Mouse (Mus musculus) kidney, embryonic 14.5 days (tissue): ENCODE measurements around the gene Thrap3. TPM values are rescaled to one million over a fixed set of nuclear protein-coding genes. Genes with fewer than 3 reads are reported as not detected.
A peak's percentile ranks its signal among the peaks of the same experiment; 100 is the strongest.

Source experiments
- ATAC-seq: fragments of 200-750 bp; cut with Nextera tagmentation; 2 replicates; pipeline ENCODE4 v1.8.0; 2017; ENCODE audit warnings: moderate number of reproducible peaks, mild to moderate bottlenecking, moderate TSS enrichment, moderate library complexity; ENCODE audit not compliant: low FRiP score, low TSS enrichment
- H3K27ac ChIP-seq: fragments of 300-500 bp; sonication (generic); 2 replicates; pipeline ENCODE4 v1.5.1; 2014; ENCODE audit warnings: low read depth, mild to moderate bottlenecking, low read length, moderate library complexity, mixed read lengths
- H3K27me3 ChIP-seq: fragments of 300-500 bp; sonication (generic); 2 replicates; pipeline ENCODE4 v1.6.1; 2014; ENCODE audit warnings: mild to moderate bottlenecking, low read length; ENCODE audit not compliant: control insufficient read depth, insufficient read depth
- H3K36me3 ChIP-seq: fragments of 300-500 bp; sonication (generic); 2 replicates; pipeline ENCODE4 v1.6.1; 2014; ENCODE audit warnings: low read length, mixed read lengths; ENCODE audit not compliant: control insufficient read depth, insufficient read depth
- H3K4me1 ChIP-seq: fragments of 300-500 bp; sonication (generic); 2 replicates; pipeline ENCODE4 v1.6.1; 2014; ENCODE audit warnings: low read length, mixed read lengths; ENCODE audit not compliant: control insufficient read depth, insufficient read depth
- H3K4me2 ChIP-seq: fragments of 300-500 bp; sonication (generic); replicated peaks from 2 replicates; pipeline ENCODE4 v1.6.1; 2014; ENCODE audit warnings: low read depth, mild to moderate bottlenecking, low read length
- H3K4me3 ChIP-seq: fragments of 300-500 bp; sonication (generic); 2 replicates; pipeline ENCODE4 v1.5.1; 2014; ENCODE audit warnings: mild to moderate bottlenecking, low read length
- H3K9ac ChIP-seq: fragments of 300-500 bp; sonication (generic); 2 replicates; pipeline ENCODE4 v1.6.1; 2014; ENCODE audit warnings: low read depth, mild to moderate bottlenecking, low read length, moderate library complexity
- H3K9me3 ChIP-seq: fragments of 300-500 bp; sonication (generic); 2 replicates; pipeline ENCODE4 v1.6.1; 2016; ENCODE audit warnings: low read length; ENCODE audit not compliant: control insufficient read depth
- WGBS: fragments of 180-500 bp; shearing (Covaris S2); extraction: QIAGEN DNeasy Blood & Tissue Kit; methylation state at CpG from one replicate; pipeline ENCODE4 v1.1.7; 2014; 5-methylcytosine and 5-hydroxymethylcytosine counted together
- polyA plus RNA-seq: library from polyadenylated mRNA; unstranded; fragments of >200 nt; fragmentation: Nextera tagmentation; extraction: Ambion mirVana; gene quantifications from 2 replicates; pipeline ENCODE4 v1.2.1, GENCODE M21; 2014

Gene Thrap3
- polyA plus RNA-seq, 1 experiment from 2014 or later = 281 TPM

DNA sequence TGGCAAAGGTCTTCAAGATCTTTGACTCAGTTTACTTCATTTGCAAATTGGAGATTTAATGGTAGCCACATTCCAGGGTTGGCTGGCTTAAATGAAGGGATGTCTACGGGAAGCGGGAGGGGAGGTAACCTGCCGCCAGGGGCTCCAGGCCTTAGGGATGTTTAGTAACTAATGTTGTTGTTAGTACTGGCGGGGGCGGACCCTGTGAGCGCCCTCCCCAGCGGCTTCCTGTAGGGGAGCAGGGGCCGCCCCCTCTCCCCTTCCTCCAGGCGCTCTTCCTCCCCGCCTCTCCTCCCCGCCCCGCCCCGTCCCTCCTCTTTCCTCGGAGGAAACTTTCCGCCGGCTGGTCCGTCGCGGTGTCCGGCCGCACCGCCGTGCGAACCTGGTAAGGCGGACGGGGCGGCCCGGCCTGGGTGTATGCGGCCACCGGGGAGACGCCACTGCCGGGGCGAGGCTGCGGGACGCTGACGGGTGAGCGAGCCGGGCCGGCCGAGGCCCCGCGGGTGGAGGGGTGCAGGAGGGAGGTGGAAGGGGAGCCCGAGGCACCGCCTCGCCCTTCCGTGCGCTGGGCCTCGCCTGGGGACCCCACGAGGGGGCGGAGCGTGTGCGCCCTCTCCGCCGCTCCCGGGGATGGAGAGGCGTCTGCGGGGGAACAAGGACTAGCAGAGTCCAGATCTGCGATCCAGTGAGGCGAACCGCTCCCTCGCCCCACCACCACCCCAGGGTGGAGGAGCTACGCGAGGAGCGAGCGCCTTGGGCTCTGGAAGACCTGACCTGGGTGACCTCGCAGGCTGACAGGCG lies 54.2 kb downstream of the Thrap3 start:
- Histone ChIP-seq H3K4me3 (peak overlapping the region; percentile 70), H3K9me3 (no peaks in the 10 kb centered on the region), H3K4me2 (peak overlapping the region; percentile 78), H3K4me1 (peaks cover 51% of the 10 kb centered on the region), H3K27ac (peak overlapping the region; percentile 98), H3K27me3 (no peaks in the 10 kb centered on the region), H3K36me3 (peaks cover 15% of the 10 kb centered on the region), H3K9ac (peak overlapping the region; percentile 88)
- peak; percentile 61 for ATAC-seq
- under 1% methylated on average over 61 of the region's 67 CpGs for WGBS

DNA sequence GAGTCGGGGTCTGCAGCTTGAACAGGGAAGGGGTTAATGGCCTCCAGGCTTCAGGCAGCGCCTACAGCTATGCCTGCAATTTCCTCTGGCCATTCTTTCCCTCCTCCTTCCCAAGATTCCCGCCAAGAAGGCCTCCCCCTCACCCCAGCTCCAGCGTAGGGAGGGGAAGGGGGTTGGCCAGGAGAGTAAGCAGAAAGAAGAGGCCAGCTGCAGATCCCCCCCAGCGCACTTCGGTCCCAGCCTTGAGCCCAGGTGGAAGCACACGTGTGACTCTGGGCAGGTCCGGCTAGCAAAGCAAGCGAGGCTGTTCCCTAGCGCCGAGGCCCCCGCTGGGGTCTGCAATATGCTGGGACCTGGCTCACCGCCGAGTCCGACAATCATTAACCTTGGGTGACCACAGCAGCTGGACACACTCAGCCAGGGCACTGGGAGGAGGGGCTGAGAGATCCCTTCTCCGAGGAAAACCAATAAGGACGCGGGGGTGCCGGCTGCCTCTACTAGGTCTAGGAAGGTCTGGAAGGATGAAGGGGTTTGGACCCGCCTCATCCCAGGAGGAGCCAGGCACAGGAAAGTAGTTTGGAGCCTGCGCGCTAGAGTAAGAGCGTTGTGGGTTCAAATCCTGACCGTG lies 54.9 kb downstream of the Thrap3 start, which contains the start of gene Eva1b:
TSS of gene Eva1b (plus strand) at position 212 of the 628 bp plus-strand sequence.
- H3K27ac ChIP-seq = peak within 1 kb of the TSS; percentile 98
- H3K27me3 ChIP-seq = no peaks in the 10 kb centered on the region
- H3K9me3 ChIP-seq = no peaks in the 10 kb centered on the region
- H3K4me2 ChIP-seq = peak within 1 kb of the TSS; percentile 78
- peaks cover 51% of the 10 kb centered on the region for H3K4me1 ChIP-seq
- 2% methylated on average over 23 of the region's 24 CpGs for WGBS
- H3K4me3 ChIP-seq = peak within 1 kb of the TSS; percentile 70
- peak within 1 kb of the TSS; percentile 88 for H3K9ac ChIP-seq
- peaks cover 11% of the 10 kb centered on the region for H3K36me3 ChIP-seq
- peak; percentile 87 for ATAC-seq

DNA sequence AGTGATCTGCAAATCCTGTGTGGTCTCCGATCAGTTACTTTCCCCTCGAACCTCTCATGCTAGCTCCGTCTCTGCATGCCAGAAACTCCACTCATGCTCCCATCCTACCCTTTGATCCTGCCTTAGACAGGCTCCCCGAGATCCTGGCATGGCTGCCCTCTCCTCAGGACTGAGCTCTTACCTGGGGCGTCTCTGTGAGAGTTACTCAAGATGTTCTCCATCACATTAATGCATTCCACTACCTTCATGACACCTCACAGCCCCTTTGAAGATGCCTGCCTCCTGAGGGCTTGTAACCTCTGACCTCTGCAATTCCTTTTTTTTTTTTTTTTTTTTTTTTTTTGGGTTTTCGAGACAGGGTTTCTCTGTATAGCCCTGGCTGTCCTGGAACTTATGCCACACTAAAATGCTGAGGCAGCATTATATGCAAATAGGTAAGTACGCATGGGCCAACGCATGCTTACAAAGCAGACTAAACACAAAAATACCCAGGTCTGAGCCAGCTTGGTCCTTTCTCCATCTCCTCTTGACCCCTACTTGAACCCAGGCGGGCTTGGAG lies 55.5 kb downstream of the Thrap3 start:
- Histone ChIP-seq H3K27ac (peak overlapping the region; percentile 98), H3K4me2 (peak overlapping the region; percentile 78), H3K27me3 (no peaks in the 10 kb centered on the region), H3K4me1 (peaks cover 51% of the 10 kb centered on the region), H3K9me3 (no peaks in the 10 kb centered on the region), H3K9ac (peak overlapping the region; percentile 88; the same call in 1 of the 2 replicates), H3K36me3 (peaks cover 10% of the 10 kb centered on the region), H3K4me3 (peak overlapping the region; percentile 70)
- no peak for ATAC-seq
- 17% methylated on average over 9 of the region's 9 CpGs for WGBS

DNA sequence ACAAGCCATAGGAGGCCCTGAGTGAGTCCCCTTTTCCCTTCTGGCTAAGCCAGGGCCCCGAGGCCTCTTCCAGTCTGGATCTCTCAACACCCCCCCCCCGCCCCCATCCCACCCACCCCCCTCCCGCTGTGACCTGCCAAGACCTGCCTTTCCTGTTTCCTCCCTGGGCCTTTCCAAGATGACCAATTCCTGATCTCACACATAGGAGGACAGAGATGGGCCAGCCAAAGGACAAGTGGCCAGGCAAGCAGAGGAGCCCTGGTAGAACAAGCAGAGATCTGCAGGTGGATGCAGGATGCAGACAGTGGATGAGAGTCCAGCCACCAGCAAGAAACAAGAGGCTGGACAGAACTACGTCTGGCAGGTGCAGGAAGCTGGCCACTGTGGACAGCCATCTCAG lies 57.2 kb downstream of the Thrap3 start:
- no peak overlapping the region for H3K27ac ChIP-seq
- H3K9me3 ChIP-seq = no peaks in the 10 kb centered on the region
- peaks cover 4% of the 10 kb centered on the region; the same call in 1 of the 2 replicates for H3K36me3 ChIP-seq
- H3K27me3 ChIP-seq = no peaks in the 10 kb centered on the region
- H3K4me1 ChIP-seq = peaks cover 41% of the 10 kb centered on the region
- H3K9ac ChIP-seq = no peak overlapping the region
- ATAC-seq = no peak
- H3K4me3 ChIP-seq = no peak overlapping the region
- 39% methylated on average over 3 of the region's 4 CpGs for WGBS
- no peak overlapping the region for H3K4me2 ChIP-seq

DNA sequence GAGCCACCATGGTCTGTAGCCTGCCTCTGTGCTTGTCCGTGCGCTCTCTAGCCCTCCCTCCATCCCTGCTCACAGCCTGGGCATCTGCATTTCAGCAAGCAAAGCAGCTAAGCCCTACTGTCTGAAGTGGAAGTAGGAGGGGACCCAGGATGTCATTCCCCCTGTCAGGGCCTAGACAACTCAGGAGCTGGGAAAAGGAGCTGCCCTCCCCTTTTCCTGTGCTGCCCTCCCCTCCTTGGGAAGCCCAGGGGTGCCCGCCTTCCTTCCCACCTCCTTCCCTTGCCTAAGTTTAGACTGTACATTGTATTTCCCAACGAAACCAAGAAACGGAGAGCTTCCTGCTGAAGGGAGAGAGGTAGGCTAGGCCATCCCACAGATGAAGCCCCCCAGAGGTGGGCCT lies 61.5 kb downstream of the Thrap3 start:
- Histone ChIP-seq H3K36me3 (peaks cover 41% of the 10 kb centered on the region), H3K27ac (peak overlapping the region; percentile 48; the same call in 1 of the 2 replicates)
- ATAC-seq = 0 out of 2 replicates have a peak, but pooled peaks have one; percentile 6

DNA sequence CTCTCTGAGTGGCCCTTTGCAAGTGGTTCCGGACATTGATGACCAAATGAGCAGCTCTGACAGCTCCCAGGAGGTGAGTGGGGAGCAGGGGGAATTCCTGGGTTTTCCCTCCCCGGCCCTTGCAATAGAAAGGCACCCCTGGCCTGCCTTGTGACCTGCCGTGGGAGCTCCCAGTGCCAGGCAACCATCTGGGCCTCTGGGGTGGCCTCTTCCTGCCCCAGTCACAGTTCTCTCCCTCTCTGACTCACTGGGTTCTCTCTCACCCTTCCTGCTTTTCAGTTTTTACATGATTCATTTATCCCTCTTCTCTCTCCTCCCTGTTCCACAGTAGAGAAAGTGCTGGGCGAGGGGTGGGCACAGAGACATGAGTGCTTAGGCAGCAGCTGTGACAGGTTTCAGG lies 64.8 kb downstream of the Thrap3 start:
- Histone ChIP-seq H3K27me3 (no peaks in the 10 kb centered on the region), H3K9ac (no peak overlapping the region), H3K9me3 (no peaks in the 10 kb centered on the region), H3K4me3 (no peak overlapping the region), H3K4me2 (no peak overlapping the region), H3K36me3 (peaks cover 53% of the 10 kb centered on the region), H3K4me1 (no peaks in the 10 kb centered on the region; the same call in 1 of the 2 replicates), H3K27ac (no peak overlapping the region)
- no peak for ATAC-seq
- 81% methylated on average over 4 of the region's 4 CpGs for WGBS

More for the DNA sequence above, 61.5 kb downstream of the Thrap3 start:
- Histone ChIP-seq H3K4me3 (no peak overlapping the region), H3K9me3 (no peaks in the 10 kb centered on the region), H3K9ac (no peak overlapping the region), H3K27me3 (no peaks in the 10 kb centered on the region), H3K4me1 (peaks cover 12% of the 10 kb centered on the region), H3K4me2 (no peak overlapping the region)
- WGBS = 68% methylated on average over 5 of the region's 5 CpGs

DNA sequence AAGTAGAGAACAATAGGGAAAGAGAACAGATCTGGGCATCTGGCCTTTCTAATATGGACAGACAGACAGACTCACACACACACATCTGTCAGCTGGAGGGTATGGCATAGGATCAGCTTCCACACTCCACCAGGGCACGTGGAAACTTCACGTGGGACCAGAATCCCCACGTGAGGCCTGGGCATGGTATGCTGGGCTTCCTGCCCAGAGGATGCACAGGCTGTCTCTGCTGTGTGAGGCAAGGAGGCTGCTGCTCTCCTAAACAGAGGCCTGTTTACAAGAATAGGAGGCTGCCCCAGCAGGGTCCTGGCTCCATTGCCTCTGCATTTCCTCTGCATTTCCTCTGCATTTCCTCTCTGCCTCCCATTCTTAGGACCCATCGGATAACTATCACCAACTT lies 67.9 kb downstream of the Thrap3 start:
- H3K9ac ChIP-seq = no peak overlapping the region
- H3K27ac ChIP-seq = no peak overlapping the region
- H3K36me3 ChIP-seq = peaks cover 48% of the 10 kb centered on the region
- H3K9me3 ChIP-seq = no peaks in the 10 kb centered on the region
- no peak overlapping the region for H3K4me2 ChIP-seq
- no peaks in the 10 kb centered on the region for H3K27me3 ChIP-seq
- 75% methylated on average over 4 of the region's 4 CpGs for WGBS
- no peak overlapping the region for H3K4me3 ChIP-seq
- peaks cover 27% of the 10 kb centered on the region for H3K4me1 ChIP-seq
- ATAC-seq = no peak

DNA sequence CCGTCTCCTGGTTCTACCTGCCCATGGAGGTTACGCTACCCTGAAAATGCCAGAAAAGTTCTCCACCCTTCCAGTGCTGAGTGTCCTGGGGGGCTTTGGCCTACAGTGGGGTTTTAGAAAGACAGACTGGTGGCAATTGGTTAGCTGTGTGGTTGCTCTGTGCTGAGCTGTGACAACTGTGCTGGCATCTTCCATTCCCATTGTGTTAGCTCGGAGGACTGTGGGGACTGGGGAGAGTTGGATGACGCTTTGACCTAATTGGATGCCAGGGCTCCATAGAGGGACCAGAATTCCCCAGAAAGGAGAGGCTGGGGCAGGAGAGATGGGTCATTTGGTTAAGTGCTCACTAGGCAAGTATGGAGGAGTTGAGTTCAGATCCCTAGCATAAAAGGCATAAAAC lies 68.3 kb downstream of the Thrap3 start:
- no peaks in the 10 kb centered on the region for H3K9me3 ChIP-seq
- no peak overlapping the region for H3K4me2 ChIP-seq
- H3K27ac ChIP-seq = no peak overlapping the region
- peaks cover 48% of the 10 kb centered on the region for H3K36me3 ChIP-seq
- no peak overlapping the region for H3K9ac ChIP-seq
- no peaks in the 10 kb centered on the region for H3K27me3 ChIP-seq
- 90% methylated on average over 4 of the region's 4 CpGs for WGBS
- no peak overlapping the region for H3K4me3 ChIP-seq
- ATAC-seq = no peak
- peaks cover 31% of the 10 kb centered on the region for H3K4me1 ChIP-seq
